Mouse (Mus musculus) embryonic facial prominence, embryonic 11.5 days (tissue): ENCODE data around the gene Pdap1. TPM values are rescaled to one million over a fixed set of nuclear protein-coding genes. Genes with fewer than 3 reads are reported as not detected.
"Not testable (repeated sequence)": the region's sequence is repeated elsewhere in the genome, so short reads cannot be mapped to it uniquely, and the experiment has no call there.

Experiments
- ATAC-seq: fragments of 200-750 bp; cut with Nextera tagmentation; replicated peaks from 2 replicates; pipeline ENCODE4 v1.8.0; 2017; ENCODE audit warnings: low read depth; ENCODE audit not compliant: insufficient number of reproducible peaks, low FRiP score, low TSS enrichment
- DNase-seq: peaks from one replicate; pipeline ENCODE4 v3.0.0-alpha.2; 2015; ENCODE audit warnings: low spot score
- H3K27ac ChIP-seq: fragments of 300-500 bp; sonication (generic); replicated peaks from 2 replicates; pipeline ENCODE4 v1.5.1; 2014; ENCODE audit warnings: mild to moderate bottlenecking, low read depth, low read length, control low read depth
- H3K27me3 ChIP-seq: fragments of 300-500 bp; sonication (generic); 2 replicates; pipeline ENCODE4 v1.6.1; 2014; ENCODE audit warnings: mild to moderate bottlenecking, low read length, moderate library complexity, mixed read lengths; ENCODE audit not compliant: control insufficient read depth, insufficient read depth
- H3K36me3 ChIP-seq: fragments of 300-500 bp; sonication (generic); replicated peaks from 2 replicates; pipeline ENCODE4 v1.6.1; 2014; ENCODE audit warnings: low read depth, mild to moderate bottlenecking, low read length, moderate library complexity, mixed read lengths; ENCODE audit not compliant: control insufficient read depth, insufficient read depth
- H3K4me1 ChIP-seq: fragments of 300-500 bp; sonication (generic); 2 replicates; pipeline ENCODE4 v1.6.1; 2014; ENCODE audit warnings: low read length, mixed read lengths; ENCODE audit not compliant: control insufficient read depth, insufficient read depth
- H3K4me2 ChIP-seq: fragments of 300-500 bp; sonication (generic); 2 replicates; pipeline ENCODE4 v1.6.1; 2014; ENCODE audit warnings: low read depth, mild to moderate bottlenecking, control low read depth, low read length, moderate library complexity
- H3K4me3 ChIP-seq: fragments of 300-500 bp; sonication (generic); 2 replicates; pipeline ENCODE4 v1.5.1; 2014; ENCODE audit warnings: low read depth, low read length, control low read depth
- H3K9ac ChIP-seq: fragments of 300-500 bp; sonication (generic); replicated peaks from 2 replicates; pipeline ENCODE4 v1.6.1; 2014; ENCODE audit warnings: mild to moderate bottlenecking, control low read depth, low read length
- H3K9me3 ChIP-seq: fragments of 300-500 bp; sonication (generic); replicated peaks from 2 replicates; pipeline ENCODE4 v1.6.1; 2016; ENCODE audit warnings: mild to moderate bottlenecking, low read length, inconsistent platforms, mixed read lengths; ENCODE audit not compliant: control insufficient read depth
- WGBS: fragments of 180-500 bp; shearing (Covaris S2); extraction: QIAGEN DNeasy Blood & Tissue Kit; methylation state at CpG from one replicate; pipeline ENCODE4 v1.1.7; 2014; 5-methylcytosine and 5-hydroxymethylcytosine counted together
- polyA plus RNA-seq: library from polyadenylated mRNA; unstranded; fragments of >200 nt; fragmentation: Nextera tagmentation; extraction: Ambion mirVana; gene quantifications from 2 replicates; pipeline ENCODE4 v1.2.1, GENCODE M21; 2014

Gene Pdap1
- polyA plus RNA-seq, 1 experiment from 2014 or later, result 121 TPM

DNA sequence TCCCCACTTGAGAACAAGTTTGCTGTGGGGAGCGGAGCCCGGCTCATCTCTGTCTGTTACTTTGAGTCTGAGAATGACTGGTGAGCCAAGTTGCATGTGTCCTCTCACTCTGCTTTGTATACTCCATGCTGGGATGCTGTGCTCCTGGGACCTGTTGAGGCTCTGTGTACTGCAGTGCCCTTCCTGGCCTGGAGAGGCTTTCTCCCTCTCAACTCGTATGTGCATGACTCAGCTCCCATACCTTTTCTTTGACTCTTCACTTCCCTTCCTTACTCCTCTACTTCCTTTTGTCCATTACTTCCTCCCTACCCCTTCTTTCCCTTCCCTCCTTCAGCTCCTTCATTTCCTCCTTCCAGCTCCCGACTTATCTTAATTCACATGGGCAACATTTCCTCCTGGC, 43.8 kb downstream of the Pdap1 start:
- H3K4me2 ChIP-seq, result no peak overlapping the region
- 82% methylated on average over 4 of the region's 4 CpGs for WGBS
- peaks cover 7% of the 10 kb centered on the region for H3K36me3 ChIP-seq
- ATAC-seq (no peak), DNase-seq (no peak)
- H3K4me1 ChIP-seq, result no peaks in the 10 kb centered on the region
- H3K27ac ChIP-seq, result no peak overlapping the region
- H3K9me3 ChIP-seq, result no peaks in the 10 kb centered on the region
- H3K4me3 ChIP-seq, result no peak overlapping the region
- H3K27me3 ChIP-seq, result no peaks in the 10 kb centered on the region
- no peak overlapping the region for H3K9ac ChIP-seq

DNA sequence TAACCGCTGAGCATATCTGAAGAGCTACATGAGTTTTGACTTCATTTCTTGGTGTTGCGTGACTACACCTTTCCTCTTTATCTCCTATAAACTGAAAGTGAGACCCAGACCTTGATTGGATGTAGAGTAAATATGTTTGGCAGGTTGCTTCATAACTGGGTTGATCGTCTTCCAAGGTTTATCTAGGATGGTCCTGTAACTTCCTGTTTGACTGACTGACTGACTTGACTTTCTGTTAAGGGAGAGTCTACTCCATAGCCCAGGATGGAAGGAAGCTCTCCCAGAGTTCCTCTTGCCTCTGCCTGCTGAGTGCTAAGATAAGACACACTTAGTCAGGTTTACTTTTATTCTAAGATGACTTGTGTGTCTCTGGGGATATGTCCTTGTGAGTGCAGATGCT, 50.2 kb downstream of the Pdap1 start:
- no peak for DNase-seq

DNA sequence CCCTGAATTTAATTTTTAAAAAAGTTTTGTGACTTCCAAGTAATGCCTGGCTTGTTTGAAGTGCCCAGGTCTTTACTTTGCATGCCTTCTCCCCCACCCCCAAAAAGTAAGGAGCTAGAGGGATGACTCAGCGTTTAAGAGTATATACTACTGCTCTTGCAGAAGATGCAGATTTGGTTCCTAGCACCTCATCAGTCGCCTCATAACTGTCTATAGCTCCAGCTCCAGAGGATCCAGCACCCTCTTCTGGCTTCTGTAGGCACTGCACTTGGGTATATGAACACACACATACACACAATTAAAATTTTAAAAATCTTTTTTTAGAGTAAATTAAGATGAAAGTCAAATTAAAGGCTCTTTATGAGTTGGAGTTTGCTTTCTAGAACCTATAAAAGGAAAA, 51.9 kb downstream of the Pdap1 start:
- Histone ChIP-seq H3K27ac (no peak overlapping the region), H3K27me3 (no peaks in the 10 kb centered on the region), H3K9me3 (no peaks in the 10 kb centered on the region), H3K4me3 (no peak overlapping the region), H3K4me2 (no peak overlapping the region), H3K4me1 (no peaks in the 10 kb centered on the region), H3K9ac (no peak overlapping the region), H3K36me3 (peaks cover 4% of the 10 kb centered on the region; the same call in 1 of the 2 replicates)
- DNase-seq (no peak), ATAC-seq (no peak)
- 98% methylated on average over 2 of the region's 2 CpGs for WGBS

More for the DNA sequence above, 50.2 kb downstream of the Pdap1 start:
- no peaks in the 10 kb centered on the region for H3K27me3 ChIP-seq
- no peak overlapping the region for H3K9ac ChIP-seq
- H3K4me2 ChIP-seq, result no peak overlapping the region
- no peak for ATAC-seq
- WGBS, result 87% methylated on average over 3 of the region's 3 CpGs
- H3K27ac ChIP-seq, result no peak overlapping the region
- no peaks in the 10 kb centered on the region for H3K9me3 ChIP-seq
- H3K4me3 ChIP-seq, result no peak overlapping the region
- peaks cover 4% of the 10 kb centered on the region for H3K36me3 ChIP-seq
- H3K4me1 ChIP-seq, result no peaks in the 10 kb centered on the region

DNA sequence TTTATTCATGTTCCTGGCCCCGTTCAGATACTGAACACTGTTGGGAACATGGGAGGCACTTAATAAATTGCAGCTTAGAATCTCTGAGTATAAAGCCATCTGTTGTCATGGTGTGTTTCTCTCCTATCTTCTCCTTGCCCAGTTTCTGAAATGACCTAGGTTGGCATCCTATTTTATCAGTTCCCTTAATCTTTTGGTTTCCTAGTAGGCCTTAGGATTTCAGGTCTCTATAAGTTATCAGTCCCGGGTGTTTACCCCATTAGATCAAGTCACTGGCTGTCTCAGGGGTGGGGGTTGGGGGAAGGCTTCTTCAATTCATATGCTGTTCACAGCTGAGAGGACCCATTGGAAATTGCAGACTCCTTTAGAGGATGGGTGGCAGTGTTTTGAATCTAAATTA, 55.2 kb downstream of the Pdap1 start:
- Histone ChIP-seq H3K9ac (no peak overlapping the region), H3K9me3 (no peaks in the 10 kb centered on the region), H3K4me3 (peak overlapping the region; percentile 85; the same call in 1 of the 2 replicates), H3K4me2 (peak overlapping the region; percentile 65), H3K36me3 (no peaks in the 10 kb centered on the region), H3K27me3 (no peaks in the 10 kb centered on the region), H3K27ac (no peak overlapping the region), H3K4me1 (no peaks in the 10 kb centered on the region)
- 78% methylated on average over 2 of the region's 2 CpGs for WGBS
- DNase-seq, result no peak
- ATAC-seq, result no peak

DNA sequence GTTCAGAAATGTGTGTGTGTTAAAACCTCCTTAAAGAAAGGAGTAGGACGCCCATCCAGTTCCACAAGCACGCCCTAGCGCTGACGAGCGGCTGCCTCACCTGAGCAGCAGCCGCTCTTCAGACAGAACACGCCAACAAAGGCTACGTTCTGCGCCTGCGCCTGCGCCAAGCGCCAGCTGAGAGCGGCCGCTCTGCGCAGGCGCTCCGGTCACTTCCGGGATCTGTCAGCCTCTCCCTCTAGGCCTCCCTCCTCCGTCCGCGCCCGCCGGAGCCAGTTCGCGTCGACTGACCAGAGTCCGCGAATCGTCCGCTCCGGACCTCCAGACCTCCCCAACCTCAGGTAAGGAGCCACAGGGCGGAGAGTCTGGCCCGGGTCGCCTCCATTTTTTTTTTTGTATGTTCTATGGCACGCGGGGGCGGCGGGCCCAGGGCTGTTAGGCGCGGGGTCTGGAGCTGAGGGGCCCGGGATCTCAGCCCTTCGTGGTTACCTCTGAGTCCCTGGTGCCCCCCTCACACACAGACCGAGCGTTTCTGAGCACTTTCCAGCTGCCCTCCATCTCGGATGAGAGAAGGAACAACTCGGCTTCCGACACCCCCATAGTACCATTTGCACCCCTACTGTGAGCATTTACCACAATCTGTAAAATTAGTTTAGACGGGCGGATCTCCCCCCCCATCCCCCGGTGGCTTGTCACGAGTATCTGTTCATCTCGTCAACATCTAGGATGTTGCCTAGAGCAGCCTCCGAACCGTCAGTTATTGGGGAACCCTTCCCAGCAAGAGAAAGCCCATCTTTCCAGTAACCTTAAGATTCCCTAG, 56.2 kb downstream of the Pdap1 start, which contains the start of the genes Arpc1a and Kpna7:
Arpc1a (plus strand) TSS at position 199 of the 820 bp plus-strand sequence.
Kpna7 (minus strand) TSS at position 399 of the 820 bp plus-strand sequence.
- Histone ChIP-seq H3K4me1 (no peaks in the 10 kb centered on the region), H3K9me3 (no peaks in the 10 kb centered on the region), H3K27me3 (no peaks in the 10 kb centered on the region), H3K9ac (peak within 1 kb of the TSS; percentile 84), H3K4me3 (peak within 1 kb of the TSS; percentile 85), H3K4me2 (peak within 1 kb of the TSS; percentile 65), H3K27ac (no peak within 1 kb of the TSS), H3K36me3 (no peaks in the 10 kb centered on the region)
- WGBS, result under 1% methylated on average over 54 of the region's 54 CpGs
- peak; percentile 97 for ATAC-seq
- DNase-seq, result peak; percentile 95

DNA sequence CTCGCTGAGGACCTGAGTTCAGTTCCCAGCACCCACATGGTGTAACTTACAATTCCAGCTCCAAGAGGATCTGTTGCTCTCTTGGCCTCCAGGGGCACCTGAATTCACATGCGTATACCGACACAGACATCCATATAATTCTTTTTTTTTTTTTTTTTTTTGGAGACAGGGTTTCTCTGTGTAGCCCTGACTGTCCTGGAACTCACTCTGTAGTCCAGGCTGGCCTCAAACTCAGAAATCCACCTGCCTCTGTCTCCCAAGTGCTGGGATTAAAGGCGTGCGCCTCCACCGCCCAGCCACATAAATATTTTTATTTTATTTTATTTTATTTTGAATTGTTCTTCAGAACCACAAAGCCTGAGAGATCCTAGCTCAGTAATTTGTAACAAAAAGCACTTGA, 56.8 kb downstream of the Pdap1 start:
- H3K4me1 ChIP-seq, H3K27ac ChIP-seq, H3K27me3 ChIP-seq, DNase-seq, H3K36me3 ChIP-seq, H3K9me3 ChIP-seq, ATAC-seq: not testable (repeated sequence)
- Histone ChIP-seq H3K9ac (peak overlapping the region; percentile 84), H3K4me2 (peak overlapping the region; percentile 25; the same call in 1 of the 2 replicates), H3K4me3 (peak overlapping the region; percentile 85)
- WGBS, result 53% methylated on average over 6 of the region's 6 CpGs

DNA sequence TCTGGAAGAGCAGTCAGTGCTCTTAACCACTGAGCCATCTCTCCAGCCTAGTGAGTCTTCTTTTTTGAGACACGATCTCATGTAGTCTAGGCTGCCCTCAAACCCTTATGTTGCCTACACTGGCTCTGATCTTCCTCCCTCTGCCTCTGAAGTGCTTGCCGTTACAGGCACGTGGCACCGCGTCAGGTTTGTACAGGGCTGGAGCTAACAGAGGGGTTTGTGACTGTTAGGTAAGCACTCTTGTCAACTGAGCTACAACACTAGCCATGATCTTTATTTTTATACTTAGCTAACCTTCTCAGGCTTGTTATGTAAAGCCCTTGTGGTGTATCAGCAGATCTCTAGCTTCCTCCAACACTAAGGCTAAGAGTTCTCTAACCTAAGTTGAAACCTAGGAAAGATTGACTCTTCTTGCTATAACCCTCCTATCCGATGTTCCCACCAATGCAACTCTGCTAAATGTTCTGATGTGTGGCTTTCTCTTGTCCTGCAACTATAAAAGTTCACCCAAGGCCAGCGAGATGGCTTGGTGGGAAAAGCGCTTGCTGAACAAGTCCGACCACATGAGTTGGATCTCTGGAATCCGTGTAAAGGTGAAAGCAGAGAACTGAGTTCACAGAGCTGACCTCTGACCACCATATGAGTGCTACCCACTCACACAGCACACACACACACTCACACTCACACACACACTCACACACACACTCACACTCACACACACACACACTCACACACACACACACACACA, 58.0 kb downstream of the Pdap1 start:
- no peak overlapping the region for H3K4me2 ChIP-seq
- H3K36me3 ChIP-seq, result no peaks in the 10 kb centered on the region
- DNase-seq (no peak), ATAC-seq (no peak)
- H3K4me1 ChIP-seq, result no peaks in the 10 kb centered on the region
- H3K27ac ChIP-seq, result no peak overlapping the region
- no peak overlapping the region for H3K9ac ChIP-seq
- H3K9me3 ChIP-seq, result no peaks in the 10 kb centered on the region
- no peaks in the 10 kb centered on the region for H3K27me3 ChIP-seq
- WGBS, result 89% methylated on average over 10 of the region's 10 CpGs
- H3K4me3 ChIP-seq, result no peak overlapping the region
